8 mouse cellular contexts compared by ENCODE assay signal in the genomic region with DNA sequence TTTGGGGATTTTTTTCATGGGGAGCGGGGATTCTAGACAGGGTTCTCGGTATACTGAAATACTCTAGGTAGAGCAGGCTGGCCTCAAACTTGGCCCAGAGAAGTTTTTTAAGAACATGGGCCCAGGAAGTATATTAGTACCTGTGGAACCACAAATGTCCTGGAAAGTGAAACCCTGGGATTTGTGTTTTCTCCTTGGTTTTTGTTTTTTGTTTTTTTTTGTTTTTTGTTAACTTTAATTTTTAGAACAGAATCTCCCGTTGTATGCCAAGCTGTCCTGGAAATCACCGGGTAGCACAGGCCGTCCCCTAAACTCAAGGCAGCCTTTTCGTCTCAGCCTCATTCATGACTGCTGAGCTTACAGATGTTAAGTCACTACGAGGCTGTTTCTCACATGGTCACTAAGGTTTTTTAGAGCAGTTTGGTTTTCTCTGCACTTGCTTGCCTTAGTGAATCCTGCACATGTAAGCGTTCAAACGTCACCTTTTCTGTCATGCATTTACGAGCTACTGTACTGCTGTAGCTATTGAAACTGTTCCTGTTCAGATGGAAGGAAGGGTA. TPM values are rescaled to one million over a fixed set of nuclear protein-coding genes. Genes with fewer than 3 reads are reported as not detected.
DNase-seq lines count a peak whose midpoint lies in the region; ATAC-seq and TF ChIP-seq lines count a peak whose summit lies in the region.

No protein-coding gene starts in this region.

- intact Hi-C loops in heart, postnatal 14 days (cut with DNase I) = no loop called here

- ATAC-seq in heart, embryonic 12.5 days (ENCODE audit: insufficient number of reproducible peaks, low FRiP score) = no peak
- ATAC-seq in G1E (ENCODE audit: extremely low read depth, insufficient number of reproducible peaks, low FRiP score, poor library complexity, severe bottlenecking) = no peak
- no peak for ATAC-seq in heart, postnatal 0 days (ENCODE audit: insufficient read depth, low read depth)
- ATAC-seq in midbrain, embryonic 11.5 days (ENCODE audit: low FRiP score) = no peak
- no peak for ATAC-seq in megakaryocyte-erythroid progenitor cell, adult 5-6 weeks (replicated peaks; ENCODE audit: low FRiP score, low TSS enrichment, poor library complexity, severe bottlenecking)

- H3K27me3 ChIP-seq in heart, embryonic 12.5 days (replicated peaks) = no peaks in the 10 kb centered on the region
- no peaks in the 10 kb centered on the region for H3K27me3 ChIP-seq in G1E (ENCODE audit: insufficient read depth, low read length)
- H3K27me3 ChIP-seq in heart, postnatal 0 days (ENCODE audit: control insufficient read depth, insufficient read depth, low read length) = no peaks in the 10 kb centered on the region
- no peaks in the 10 kb centered on the region for H3K27me3 ChIP-seq in midbrain, embryonic 11.5 days (ENCODE audit: control insufficient read depth, insufficient read depth, low read length)

- H3K9me3 ChIP-seq in heart, embryonic 12.5 days (replicated peaks) = no peaks in the 10 kb centered on the region
- no peaks in the 10 kb centered on the region for H3K9me3 ChIP-seq in G1E (replicated peaks)
- no peaks in the 10 kb centered on the region for H3K9me3 ChIP-seq in heart, postnatal 0 days (replicated peaks; ENCODE audit: control insufficient read depth, low read length)
- no peaks in the 10 kb centered on the region for H3K9me3 ChIP-seq in midbrain, embryonic 11.5 days (ENCODE audit: control insufficient read depth, low read length)

- H3K36me3 ChIP-seq in heart, embryonic 12.5 days = peaks cover 3% of the 10 kb centered on the region; the same call in 1 of the 2 replicates
- H3K36me3 ChIP-seq in G1E (replicated peaks) = peaks cover 18% of the 10 kb centered on the region
- no peaks in the 10 kb centered on the region for H3K36me3 ChIP-seq in heart, postnatal 0 days (replicated peaks; ENCODE audit: control insufficient read depth, insufficient read depth, low read length)
- H3K36me3 ChIP-seq in midbrain, embryonic 11.5 days (ENCODE audit: control insufficient read depth, insufficient read depth, low read length) = 0 out of 2 replicates have a peak, but pooled peaks cover 2% of the 10 kb centered on the region

- peaks cover 36% of the 10 kb centered on the region for H3K4me1 ChIP-seq in heart, embryonic 12.5 days (replicated peaks)
- H3K4me1 ChIP-seq in G1E (ENCODE audit: insufficient read depth, low read depth, low read length) = peaks cover 40% of the 10 kb centered on the region
- H3K4me1 ChIP-seq in heart, postnatal 0 days (ENCODE audit: control insufficient read depth, insufficient read depth) = peaks cover 26% of the 10 kb centered on the region
- peaks cover 13% of the 10 kb centered on the region for H3K4me1 ChIP-seq in midbrain, embryonic 11.5 days (ENCODE audit: control insufficient read depth, insufficient read depth, low read length)

- DNase-seq in heart, postnatal 14 days = no peak
- DNase-seq in G1E (ENCODE audit: low spot score) = no peak
- DNase-seq in heart, postnatal 0 days (ENCODE audit: low spot score) = no peak
- DNase-seq in midbrain, embryonic 11.5 days (ENCODE audit: low spot score, missing footprints) = peak; percentile 84
- DNase-seq in layer of hippocampus, adult 18-20 months (ENCODE audit: low spot score in 2 of 2) = no peak
- DNase-seq in urinary bladder, postnatal 36 days (ENCODE audit: low spot score in 2 of 2) = no peak

- H3K9ac ChIP-seq in heart, embryonic 12.5 days = peak overlapping the region; percentile 89
- H3K9ac ChIP-seq in heart, postnatal 0 days (replicated peaks; ENCODE audit: low read depth, low read length) = peak overlapping the region; percentile 53
- H3K9ac ChIP-seq in midbrain, embryonic 11.5 days (ENCODE audit: low read length) = peak overlapping the region; percentile 68

- no peak for TF ChIP-seq CTCF in G1E (IDR thresholded peaks at IDR 0.05; ENCODE audit: low read depth, low read length)
- TF ChIP-seq CTCF in heart, postnatal 0 days (IDR thresholded peaks at IDR 0.05; ENCODE audit: low read depth) = no peak

- H3K27ac ChIP-seq in heart, embryonic 12.5 days (ENCODE audit: poor library complexity, severe bottlenecking) = peak overlapping the region; percentile 87
- peak overlapping the region; percentile 99 for H3K27ac ChIP-seq in heart, postnatal 0 days (ENCODE audit: low read depth)
- peak overlapping the region; percentile 37 for H3K27ac ChIP-seq in midbrain, embryonic 11.5 days (ENCODE audit: low read depth, low read length)

- 78% methylated on average over 10 of the region's 10 CpGs for WGBS in heart, embryonic 12.5 days
- WGBS in heart, postnatal 0 days = 81% methylated on average over 10 of the region's 10 CpGs
- WGBS in midbrain, embryonic 11.5 days = 78% methylated on average over 10 of the region's 10 CpGs

- H3K4me2 ChIP-seq in heart, embryonic 12.5 days = peak overlapping the region; percentile 63
- peak overlapping the region; percentile 59 for H3K4me2 ChIP-seq in heart, postnatal 0 days (ENCODE audit: low read depth, low read length)
- peak overlapping the region; percentile 76 for H3K4me2 ChIP-seq in midbrain, embryonic 11.5 days

- TF ChIP-seq EP300 in heart, postnatal 0 days (IDR thresholded peaks at IDR 0.05; ENCODE audit: low read depth) = no peak

- peak overlapping the region; percentile 72 for H3K4me3 ChIP-seq in heart, embryonic 12.5 days
- H3K4me3 ChIP-seq in G1E (ENCODE audit: low read depth, low read length) = peak overlapping the region; percentile 77
- H3K4me3 ChIP-seq in heart, postnatal 0 days (ENCODE audit: low read depth, low read length) = peak overlapping the region; percentile 76; the same call in 1 of the 2 replicates
- H3K4me3 ChIP-seq in midbrain, embryonic 11.5 days (ENCODE audit: low read depth, low read length) = peak overlapping the region; percentile 83

RNA-seq across cellular contexts. Expression of a gene that starts 0.9 kb away (rescaled TPM):
- 177 and 191 TPM in 2 replicates for polyA plus RNA-seq in heart, embryonic 12.5 days (2016; fragmentation: Nextera tagmentation; extraction: Ambion mirVana)
- 100 to 1,000 TPM; 130 to 144 TPM for total RNA-seq in heart, postnatal 14 days (2021)
- 355 and 356 TPM in 2 replicates for total RNA-seq in G1E (2014; fragmentation: Nextera tagmentation)
- total RNA-seq in G1E (2017) = 246 and 305 TPM in 2 replicates
- polyA plus RNA-seq in G1E (2012) = 209 and 211 TPM in 2 replicates
- 84.1 and 121 TPM in 2 replicates for total RNA-seq in heart, postnatal 0 days (2014; rRNA removed; ENCODE audit: low replicate concordance)
- 86.1 and 96.7 TPM in 2 replicates for polyA plus RNA-seq in heart, postnatal 0 days (2015; fragmentation: Nextera tagmentation; extraction: Ambion mirVana)
- 192 and 219 TPM in 2 replicates for polyA plus RNA-seq in midbrain, embryonic 11.5 days (2014; fragmentation: Nextera tagmentation; extraction: Ambion mirVana)
- 266 and 395 TPM in 2 replicates for total RNA-seq in megakaryocyte-erythroid progenitor cell, adult 5-6 weeks (2014; fragmentation: Nextera tagmentation)
- 471 and 531 TPM in 2 replicates for total RNA-seq in megakaryocyte-erythroid progenitor cell, adult 5-6 weeks (2017)
- total RNA-seq in layer of hippocampus, adult 18-20 months (2021) = 100 to 1,000 TPM; 136 to 145 TPM

RNA-seq across cellular contexts. Expression of a gene that starts 40.1 kb away (rescaled TPM):
- polyA plus RNA-seq in heart, embryonic 12.5 days (2016; fragmentation: Nextera tagmentation; extraction: Ambion mirVana) = 2.7 and 3.6 TPM in 2 replicates
- 1 to 10 TPM; 3.0 to 3.1 TPM for total RNA-seq in heart, postnatal 14 days (2021)
- total RNA-seq in G1E (2014; fragmentation: Nextera tagmentation) = 0.53 and 3.2 TPM in 2 replicates
- 0.27 and 0.58 TPM in 2 replicates for total RNA-seq in G1E (2017)
- 0.57 and 0.69 TPM in 2 replicates for polyA plus RNA-seq in G1E (2012)
- total RNA-seq in heart, postnatal 0 days (2014; rRNA removed; ENCODE audit: low replicate concordance) = 2.6 TPM in 1 of 2 replicates, not detected in the other
- 2.2 and 2.6 TPM in 2 replicates for polyA plus RNA-seq in heart, postnatal 0 days (2015; fragmentation: Nextera tagmentation; extraction: Ambion mirVana)
- polyA plus RNA-seq in midbrain, embryonic 11.5 days (2014; fragmentation: Nextera tagmentation; extraction: Ambion mirVana) = 1.4 TPM in 2 replicates
- total RNA-seq in megakaryocyte-erythroid progenitor cell, adult 5-6 weeks (2014; fragmentation: Nextera tagmentation) = 0.72 TPM in 1 of 2 replicates, not detected in the other
- 1.1 TPM in 1 of 2 replicates, not detected in the other for total RNA-seq in megakaryocyte-erythroid progenitor cell, adult 5-6 weeks (2017)
- under 1 TPM; 0.57 to 0.58 TPM for total RNA-seq in layer of hippocampus, adult 18-20 months (2021)

RNA-seq across cellular contexts. Expression of a gene that starts 52.7 kb away (rescaled TPM):
- 73.9 and 76.4 TPM in 2 replicates for polyA plus RNA-seq in heart, embryonic 12.5 days (2016; fragmentation: Nextera tagmentation; extraction: Ambion mirVana)
- 100 to 1,000 TPM; 242 to 246 TPM for total RNA-seq in heart, postnatal 14 days (2021)
- total RNA-seq in G1E (2014; fragmentation: Nextera tagmentation) (9.5 and 15.2 TPM in 2 replicates), G1E (2017) (8.0 and 9.5 TPM in 2 replicates)
- polyA plus RNA-seq in G1E (2012) = 73.8 and 89.4 TPM in 2 replicates
- total RNA-seq in heart, postnatal 0 days (2014; rRNA removed; ENCODE audit: low replicate concordance) = 75.0 and 90.1 TPM in 2 replicates
- polyA plus RNA-seq in heart, postnatal 0 days (2015; fragmentation: Nextera tagmentation; extraction: Ambion mirVana) = 35.2 and 37.5 TPM in 2 replicates
- polyA plus RNA-seq in midbrain, embryonic 11.5 days (2014; fragmentation: Nextera tagmentation; extraction: Ambion mirVana) = 61.8 and 68.7 TPM in 2 replicates
- total RNA-seq in megakaryocyte-erythroid progenitor cell, adult 5-6 weeks (2014; fragmentation: Nextera tagmentation) = 6.4 and 8.0 TPM in 2 replicates
- 13.2 and 14.5 TPM in 2 replicates for total RNA-seq in megakaryocyte-erythroid progenitor cell, adult 5-6 weeks (2017)
- 100 to 1,000 TPM; 245 to 258 TPM for total RNA-seq in layer of hippocampus, adult 18-20 months (2021)

RNA-seq across cellular contexts. Expression of a gene that starts 55.9 kb away (rescaled TPM):
- 30.6 and 31.2 TPM in 2 replicates for polyA plus RNA-seq in heart, embryonic 12.5 days (2016; fragmentation: Nextera tagmentation; extraction: Ambion mirVana)
- 10 to 100 TPM; 23.3 to 24.9 TPM for total RNA-seq in heart, postnatal 14 days (2021)
- total RNA-seq in G1E (2014; fragmentation: Nextera tagmentation) (not detected in 2 replicates), G1E (2017) (0.41 and 0.44 TPM in 2 replicates)
- polyA plus RNA-seq in G1E (2012) = 1.9 and 3.1 TPM in 2 replicates
- 53.1 and 69.1 TPM in 2 replicates for total RNA-seq in heart, postnatal 0 days (2014; rRNA removed; ENCODE audit: low replicate concordance)
- 26.8 and 28.5 TPM in 2 replicates for polyA plus RNA-seq in heart, postnatal 0 days (2015; fragmentation: Nextera tagmentation; extraction: Ambion mirVana)
- polyA plus RNA-seq in midbrain, embryonic 11.5 days (2014; fragmentation: Nextera tagmentation; extraction: Ambion mirVana) = 22.4 and 24.8 TPM in 2 replicates
- not detected in 2 replicates for total RNA-seq in megakaryocyte-erythroid progenitor cell, adult 5-6 weeks (2014; fragmentation: Nextera tagmentation)
- total RNA-seq in megakaryocyte-erythroid progenitor cell, adult 5-6 weeks (2017) = 0.91 TPM in 1 of 2 replicates, not detected in the other
- total RNA-seq in layer of hippocampus, adult 18-20 months (2021) = 1 to 10 TPM; 1.8 to 1.9 TPM

RNA-seq across cellular contexts. Expression of a gene that starts 58.7 kb away (rescaled TPM):
- 68.0 and 68.7 TPM in 2 replicates for polyA plus RNA-seq in heart, embryonic 12.5 days (2016; fragmentation: Nextera tagmentation; extraction: Ambion mirVana)
- 10 to 100 TPM; 45.6 to 49.3 TPM for total RNA-seq in heart, postnatal 14 days (2021)
- total RNA-seq in G1E (2014; fragmentation: Nextera tagmentation) (47.1 and 61.2 TPM in 2 replicates), G1E (2017) (98.3 and 108 TPM in 2 replicates)
- polyA plus RNA-seq in G1E (2012) = 31.3 and 36.2 TPM in 2 replicates
- total RNA-seq in heart, postnatal 0 days (2014; rRNA removed; ENCODE audit: low replicate concordance) = 46.4 and 63.1 TPM in 2 replicates
- polyA plus RNA-seq in heart, postnatal 0 days (2015; fragmentation: Nextera tagmentation; extraction: Ambion mirVana) = 80.3 and 86.7 TPM in 2 replicates
- 37.1 and 38.9 TPM in 2 replicates for polyA plus RNA-seq in midbrain, embryonic 11.5 days (2014; fragmentation: Nextera tagmentation; extraction: Ambion mirVana)
- total RNA-seq in megakaryocyte-erythroid progenitor cell, adult 5-6 weeks (2014; fragmentation: Nextera tagmentation) = 40.1 and 43.2 TPM in 2 replicates
- 55.9 and 81.1 TPM in 2 replicates for total RNA-seq in megakaryocyte-erythroid progenitor cell, adult 5-6 weeks (2017)
- total RNA-seq in layer of hippocampus, adult 18-20 months (2021) = 10 to 100 TPM; 83.4 to 87.4 TPM

Comparison
In these comparisons a context has a peak if more than half of its experiments do, and no peak if none do; other contexts are left out.
1. H3K27ac ChIP-seq: peak in every context shown above with its lines; median percentile 99 in heart, postnatal 0 days; 87 in heart, embryonic 12.5 days; 37 in midbrain, embryonic 11.5 days.